Mouse (Mus musculus): ENCODE measurements around the gene Fkbp3. TPM values are rescaled to one million over a fixed set of nuclear protein-coding genes. Genes with fewer than 3 reads are reported as not detected.

Gene Fkbp3
- polyA plus RNA-seq, 1 experiment from 2014 or later = 390 TPM

DNA sequence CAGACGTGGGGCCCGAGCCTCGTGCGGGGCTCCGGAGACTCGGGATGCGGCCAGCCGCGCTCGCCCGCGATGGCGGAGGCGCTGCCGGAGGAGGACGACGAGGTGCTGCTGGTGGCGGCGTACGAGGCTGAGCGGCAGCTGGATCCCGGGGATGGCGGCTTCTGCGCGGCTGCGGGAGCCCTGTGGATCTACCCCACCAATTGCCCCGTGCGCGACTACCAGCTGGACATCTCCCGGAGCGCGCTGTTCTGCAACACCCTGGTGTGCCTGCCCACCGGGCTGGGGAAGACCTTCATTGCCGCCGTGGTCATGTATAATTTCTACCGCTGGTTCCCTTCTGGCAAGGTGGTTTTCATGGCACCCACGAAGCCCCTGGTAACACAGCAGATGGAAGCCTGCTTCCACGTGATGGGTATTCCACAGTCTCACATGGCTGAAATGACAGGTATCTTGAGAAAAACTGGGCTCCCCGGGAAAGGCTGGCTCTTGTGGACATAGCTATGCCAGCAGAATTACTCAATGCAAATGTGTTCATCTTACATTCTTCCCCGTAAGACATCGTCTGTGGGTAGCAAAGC, 2.0 kb upstream of the Fkbp3 start:
- Histone ChIP-seq H3K9ac (ENCODE audit: low read length) (peak overlapping the region; percentile 71), H3K4me3 (ENCODE audit: low read depth, low read length) (peak overlapping the region; percentile 87), H3K4me2 (ENCODE audit: low read length) (peak overlapping the region; percentile 64), H3K9me3 (ENCODE audit: control insufficient read depth, low read length) (no peaks in the 10 kb centered on the region), H3K27me3 (replicated peaks; ENCODE audit: control insufficient read depth, insufficient read depth, low read length) (no peaks in the 10 kb centered on the region), H3K36me3 (ENCODE audit: control insufficient read depth, insufficient read depth, low read length) (0 out of 2 replicates have a peak, but pooled peaks cover 4% of the 10 kb centered on the region), H3K4me1 (replicated peaks; ENCODE audit: control insufficient read depth, insufficient read depth, low read length) (peaks cover 13% of the 10 kb centered on the region; the same call in 1 of the 2 replicates), H3K27ac (ENCODE audit: low read depth) (peak overlapping the region; percentile 65; the same call in 1 of the 2 replicates)
- DNase-seq (ENCODE audit: low spot score) (no peak), ATAC-seq (replicated peaks; ENCODE audit: low FRiP score, low TSS enrichment, low read depth) (no peak)
- WGBS = under 1% methylated on average over 41 of the region's 41 CpGs

DNA sequence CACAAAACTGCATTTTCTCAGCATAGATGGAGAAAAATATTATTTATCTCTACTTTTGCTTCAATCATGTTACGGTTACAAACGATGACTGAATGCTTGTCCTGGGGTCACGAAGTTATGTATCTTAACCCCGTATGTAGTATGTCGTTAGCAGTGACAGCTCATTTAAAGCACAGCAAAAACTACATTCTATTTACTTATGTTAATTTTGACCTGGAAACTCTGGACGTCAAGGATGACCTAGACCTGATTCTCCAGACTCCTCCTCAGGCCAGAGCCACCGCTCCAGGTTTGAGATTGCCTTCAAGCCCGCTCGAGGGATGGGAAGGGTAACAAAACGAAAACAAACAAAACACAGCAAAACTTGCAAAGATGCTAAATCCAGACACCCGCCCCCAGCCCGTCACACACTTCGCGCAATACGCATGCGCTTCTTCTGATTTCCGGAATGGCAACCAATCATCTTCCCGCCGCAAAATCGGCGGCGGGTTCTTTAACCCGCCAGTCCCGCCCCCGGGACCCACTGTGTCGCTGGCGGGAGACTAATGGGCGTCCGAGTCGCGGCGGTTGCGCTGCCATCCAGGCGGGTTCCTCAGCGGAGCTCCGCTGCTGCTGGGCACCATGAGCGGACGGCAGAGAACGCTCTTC, 1.4 kb upstream of the Fkbp3 start, which contains the start of gene Fancm:
TSS of gene Fancm (plus strand) at position 519 of the 648 bp plus-strand sequence.
- ATAC-seq (replicated peaks; ENCODE audit: low FRiP score, low TSS enrichment, low read depth) = peak; percentile 13; the same call in 1 of the 2 replicates

DNA sequence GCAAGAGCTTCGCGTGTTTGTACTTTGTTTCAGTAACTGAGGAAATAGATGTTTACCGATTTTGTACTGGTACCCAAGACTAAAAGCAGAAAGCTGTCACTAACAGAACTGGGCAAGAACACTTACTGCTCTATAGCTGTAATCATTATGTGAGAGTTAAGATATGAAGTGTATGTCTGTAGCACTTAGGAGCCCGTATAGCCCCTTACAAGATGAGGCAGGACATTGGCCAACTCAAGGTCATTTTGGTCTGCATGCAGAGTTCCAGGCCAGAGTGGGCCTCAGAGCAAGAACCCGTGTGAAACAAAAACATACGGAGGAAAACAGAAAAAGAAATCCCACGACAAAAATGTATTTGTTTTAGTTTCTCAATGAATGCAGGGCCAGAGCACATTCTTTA, 844 bp upstream of the Fkbp3 start:
- no peaks in the 10 kb centered on the region for H3K9me3 ChIP-seq (ENCODE audit: control insufficient read depth, low read length)
- peak overlapping the region; percentile 65; the same call in 1 of the 2 replicates for H3K27ac ChIP-seq (ENCODE audit: low read depth)
- H3K36me3 ChIP-seq (ENCODE audit: control insufficient read depth, insufficient read depth, low read length) = no peaks in the 10 kb centered on the region
- peak overlapping the region; percentile 87 for H3K4me3 ChIP-seq (ENCODE audit: low read depth, low read length)
- H3K27me3 ChIP-seq (replicated peaks; ENCODE audit: control insufficient read depth, insufficient read depth, low read length) = no peaks in the 10 kb centered on the region
- peak overlapping the region; percentile 86; the same call in 1 of the 2 replicates for H3K9ac ChIP-seq (ENCODE audit: low read length)
- peaks cover 13% of the 10 kb centered on the region; the same call in 1 of the 2 replicates for H3K4me1 ChIP-seq (replicated peaks; ENCODE audit: control insufficient read depth, insufficient read depth, low read length)
- ATAC-seq (replicated peaks; ENCODE audit: low FRiP score, low TSS enrichment, low read depth) (no peak), DNase-seq (ENCODE audit: low spot score) (no peak)
- peak overlapping the region; percentile 64 for H3K4me2 ChIP-seq (ENCODE audit: low read length)
- WGBS = 33% methylated on average over 7 of the region's 7 CpGs

More for the DNA sequence above, 1.4 kb upstream of the Fkbp3 start, which contains the start of gene Fancm:
- Histone ChIP-seq H3K9me3 (ENCODE audit: control insufficient read depth, low read length) (no peaks in the 10 kb centered on the region), H3K4me3 (ENCODE audit: low read depth, low read length) (peak within 1 kb of the TSS; percentile 87), H3K9ac (ENCODE audit: low read length) (peak within 1 kb of the TSS; percentile 86), H3K4me2 (ENCODE audit: low read length) (peak within 1 kb of the TSS; percentile 64), H3K4me1 (replicated peaks; ENCODE audit: control insufficient read depth, insufficient read depth, low read length) (peaks cover 13% of the 10 kb centered on the region; the same call in 1 of the 2 replicates), H3K36me3 (ENCODE audit: control insufficient read depth, insufficient read depth, low read length) (0 out of 2 replicates have a peak, but pooled peaks cover 4% of the 10 kb centered on the region), H3K27ac (ENCODE audit: low read depth) (peak within 1 kb of the TSS; percentile 65), H3K27me3 (replicated peaks; ENCODE audit: control insufficient read depth, insufficient read depth, low read length) (no peaks in the 10 kb centered on the region)
- 2% methylated on average over 39 of the region's 39 CpGs for WGBS
- DNase-seq (ENCODE audit: low spot score) = peak; percentile 88

DNA sequence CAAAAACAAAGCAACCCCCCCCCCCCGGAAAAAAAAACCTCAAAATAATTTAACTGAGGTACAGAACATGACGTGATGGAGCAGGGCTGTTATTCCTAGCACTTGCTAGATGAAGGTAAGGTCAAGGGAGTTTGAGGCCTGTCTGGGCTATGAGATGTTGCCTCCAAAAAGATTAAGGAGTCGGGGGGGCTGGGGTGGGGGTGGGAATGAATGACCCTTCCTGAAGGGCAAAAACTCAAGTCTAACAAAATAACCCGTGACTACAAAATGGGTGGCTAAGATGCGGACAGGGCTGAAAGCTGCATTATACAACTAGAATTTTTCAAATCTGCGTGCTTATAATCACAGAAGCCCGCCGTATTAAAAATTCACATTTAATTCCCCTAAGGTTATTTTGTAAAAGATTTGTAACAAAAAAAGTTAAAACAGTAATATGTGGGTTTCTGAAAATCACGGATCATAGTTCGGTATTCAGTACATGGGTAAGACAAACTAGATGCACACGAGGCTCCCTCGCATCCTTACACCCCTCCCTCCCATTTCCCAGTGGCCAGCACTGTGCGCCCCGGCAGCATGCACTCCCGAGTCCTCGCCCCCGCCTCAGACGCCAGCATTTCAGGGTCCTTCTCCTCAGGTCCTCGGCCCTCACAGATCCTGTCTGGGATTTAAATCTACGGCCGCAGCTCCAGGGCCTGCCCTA, 746 bp downstream of the Fkbp3 start:
- peak; percentile 74 for ATAC-seq (replicated peaks; ENCODE audit: low FRiP score, low TSS enrichment, low read depth)
- H3K4me1 ChIP-seq (replicated peaks; ENCODE audit: control insufficient read depth, insufficient read depth, low read length) = peaks cover 13% of the 10 kb centered on the region; the same call in 1 of the 2 replicates
- no peaks in the 10 kb centered on the region for H3K9me3 ChIP-seq (ENCODE audit: control insufficient read depth, low read length)
- H3K27me3 ChIP-seq (replicated peaks; ENCODE audit: control insufficient read depth, insufficient read depth, low read length) = no peaks in the 10 kb centered on the region
- H3K27ac ChIP-seq (ENCODE audit: low read depth) = peak overlapping the region; percentile 91
- DNase-seq (ENCODE audit: low spot score) = no peak
- peak overlapping the region; percentile 86 for H3K9ac ChIP-seq (ENCODE audit: low read length)
- peak overlapping the region; percentile 87 for H3K4me3 ChIP-seq (ENCODE audit: low read depth, low read length)
- peaks cover 15% of the 10 kb centered on the region for H3K36me3 ChIP-seq (ENCODE audit: control insufficient read depth, insufficient read depth, low read length)
- 3% methylated on average over 21 of the region's 21 CpGs for WGBS
- peak overlapping the region; percentile 64 for H3K4me2 ChIP-seq (ENCODE audit: low read length)

- ATAC-seq (replicated peaks; ENCODE audit: low FRiP score, low TSS enrichment, low read depth) = no peak
- no peak overlapping the region for H3K4me2 ChIP-seq (ENCODE audit: low read length)
- WGBS = 75% methylated on average over 4 of the region's 4 CpGs
- H3K36me3 ChIP-seq (ENCODE audit: control insufficient read depth, insufficient read depth, low read length) = peaks cover 56% of the 10 kb centered on the region
- no peaks in the 10 kb centered on the region for H3K27me3 ChIP-seq (replicated peaks; ENCODE audit: control insufficient read depth, insufficient read depth, low read length)
- no peak overlapping the region for H3K4me3 ChIP-seq (ENCODE audit: low read depth, low read length)
- H3K27ac ChIP-seq (ENCODE audit: low read depth) = no peak overlapping the region
- H3K9me3 ChIP-seq (ENCODE audit: control insufficient read depth, low read length) = no peaks in the 10 kb centered on the region
- DNase-seq (ENCODE audit: low spot score) = no peak
- no peaks in the 10 kb centered on the region for H3K4me1 ChIP-seq (replicated peaks; ENCODE audit: control insufficient read depth, insufficient read depth, low read length)
- no peak overlapping the region for H3K9ac ChIP-seq (ENCODE audit: low read length)
Measured at GRCm38 (mm10) chr12:65068409-65068808, 5.4 kb downstream of the Fkbp3 start.

- WGBS = 66% methylated on average over 3 of the region's 3 CpGs
- no peak overlapping the region for H3K4me3 ChIP-seq (ENCODE audit: low read depth, low read length)
- DNase-seq (ENCODE audit: low spot score) (no peak), ATAC-seq (replicated peaks; ENCODE audit: low FRiP score, low TSS enrichment, low read depth) (no peak)
- H3K36me3 ChIP-seq (ENCODE audit: control insufficient read depth, insufficient read depth, low read length) = peaks cover 76% of the 10 kb centered on the region
- H3K4me2 ChIP-seq (ENCODE audit: low read length) = no peak overlapping the region
- H3K9me3 ChIP-seq (ENCODE audit: control insufficient read depth, low read length) = no peaks in the 10 kb centered on the region
- H3K27ac ChIP-seq (ENCODE audit: low read depth) = no peak overlapping the region
- no peaks in the 10 kb centered on the region for H3K27me3 ChIP-seq (replicated peaks; ENCODE audit: control insufficient read depth, insufficient read depth, low read length)
- H3K9ac ChIP-seq (ENCODE audit: low read length) = no peak overlapping the region
- no peaks in the 10 kb centered on the region for H3K4me1 ChIP-seq (replicated peaks; ENCODE audit: control insufficient read depth, insufficient read depth, low read length)
Measured at GRCm38 (mm10) chr12:65066234-65066633, 7.6 kb downstream of the Fkbp3 start.

DNA sequence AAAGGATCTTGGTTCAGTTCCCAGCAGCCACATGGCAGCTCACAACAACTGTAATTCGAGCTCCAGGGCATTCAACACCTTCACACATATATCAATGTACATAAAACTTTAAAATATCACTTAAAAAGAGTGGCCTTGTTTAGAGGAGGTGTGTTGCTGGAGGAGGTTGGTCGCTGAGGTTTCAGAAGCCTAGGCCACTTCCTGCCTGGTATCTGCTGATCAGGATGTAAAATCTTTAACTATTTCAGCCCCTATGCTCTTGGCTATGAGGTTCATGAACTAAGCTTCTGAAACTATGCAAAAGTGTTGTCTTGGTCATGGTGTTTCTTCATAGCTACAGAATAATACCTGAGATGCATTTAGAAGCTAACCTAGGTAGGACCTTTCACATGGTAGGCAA, 8.6 kb downstream of the Fkbp3 start:
- Histone ChIP-seq H3K9ac (ENCODE audit: low read length) (no peak overlapping the region), H3K27ac (ENCODE audit: low read depth) (no peak overlapping the region), H3K27me3 (replicated peaks; ENCODE audit: control insufficient read depth, insufficient read depth, low read length) (no peaks in the 10 kb centered on the region), H3K4me3 (ENCODE audit: low read depth, low read length) (no peak overlapping the region), H3K4me2 (ENCODE audit: low read length) (no peak overlapping the region), H3K4me1 (replicated peaks; ENCODE audit: control insufficient read depth, insufficient read depth, low read length) (no peaks in the 10 kb centered on the region), H3K9me3 (ENCODE audit: control insufficient read depth, low read length) (no peaks in the 10 kb centered on the region), H3K36me3 (ENCODE audit: control insufficient read depth, insufficient read depth, low read length) (peaks cover 86% of the 10 kb centered on the region)
- DNase-seq (ENCODE audit: low spot score) (no peak), ATAC-seq (replicated peaks; ENCODE audit: low FRiP score, low TSS enrichment, low read depth) (no peak)
- 58% methylated on average over 2 of the region's 2 CpGs for WGBS

- no peak overlapping the region for H3K4me3 ChIP-seq (ENCODE audit: low read depth, low read length)
- DNase-seq (ENCODE audit: low spot score) (no peak), ATAC-seq (replicated peaks; ENCODE audit: low FRiP score, low TSS enrichment, low read depth) (no peak)
- H3K9ac ChIP-seq (ENCODE audit: low read length) = no peak overlapping the region
- no peak overlapping the region for H3K4me2 ChIP-seq (ENCODE audit: low read length)
- H3K9me3 ChIP-seq (ENCODE audit: control insufficient read depth, low read length) = no peaks in the 10 kb centered on the region
- H3K27me3 ChIP-seq (replicated peaks; ENCODE audit: control insufficient read depth, insufficient read depth, low read length) = no peaks in the 10 kb centered on the region
- peaks cover 85% of the 10 kb centered on the region for H3K36me3 ChIP-seq (ENCODE audit: control insufficient read depth, insufficient read depth, low read length)
- no peaks in the 10 kb centered on the region for H3K4me1 ChIP-seq (replicated peaks; ENCODE audit: control insufficient read depth, insufficient read depth, low read length)
- H3K27ac ChIP-seq (ENCODE audit: low read depth) = no peak overlapping the region
Measured at GRCm38 (mm10) chr12:65061082-65061481, 12.7 kb downstream of the Fkbp3 start.

Measured in intestine, embryonic 14.5 days (tissue).